ENCODE assay signal across 8 mouse cellular contexts in the genomic region with DNA sequence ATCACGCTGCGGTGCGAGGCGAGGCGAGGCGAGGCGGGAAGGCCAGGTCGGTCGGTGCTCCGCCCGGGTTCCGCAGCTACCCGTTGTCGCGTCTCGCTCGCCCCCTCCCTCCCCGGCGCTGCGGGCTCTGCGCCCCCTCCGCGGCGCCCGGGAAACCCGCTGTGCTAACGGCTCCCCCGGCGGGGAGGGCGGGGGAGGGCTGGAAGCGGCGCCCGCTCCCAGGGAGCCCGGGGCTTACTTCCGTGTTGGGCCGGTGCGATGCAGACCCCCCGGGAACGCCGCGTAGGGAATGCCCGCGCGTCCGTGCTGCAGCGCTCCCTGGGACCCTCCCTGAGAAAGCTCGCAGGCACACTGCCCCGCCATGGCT. TPM values are rescaled to one million over a fixed set of nuclear protein-coding genes. Genes with fewer than 3 reads are reported as not detected.
A peak's percentile ranks its signal among the peaks of the same experiment; 100 is the strongest.
DNase-seq lines count a peak whose midpoint lies in the region; ATAC-seq and TF ChIP-seq lines count a peak whose summit lies in the region.

No protein-coding gene starts in this region.

- TF ChIP-seq CTCF in cerebellum, adult 2 months (IDR thresholded peaks at IDR 0.05; ENCODE audit: borderline replicate concordance, insufficient read depth, low read depth, low read length): no peak

- H3K27ac ChIP-seq in cerebellum, adult 2 months (ENCODE audit: insufficient read depth, low read length): peak overlapping the region; percentile 73
- peak overlapping the region; percentile 98 for H3K27ac ChIP-seq in forebrain, embryonic 15.5 days (replicated peaks)
- H3K27ac ChIP-seq in liver, embryonic 16.5 days (ENCODE audit: low read length): peak overlapping the region; percentile 97

- no peaks in the 10 kb centered on the region for H3K27me3 ChIP-seq in cerebellum, adult 2 months (ENCODE audit: control insufficient read depth, insufficient read depth, low read length)
- no peaks in the 10 kb centered on the region for H3K27me3 ChIP-seq in forebrain, embryonic 15.5 days
- no peaks in the 10 kb centered on the region for H3K27me3 ChIP-seq in liver, embryonic 16.5 days (ENCODE audit: control insufficient read depth, insufficient read depth, low read depth, low read length)

- WGBS in cerebellum, adult 2 months: under 1% methylated on average over 47 of the region's 48 CpGs
- WGBS in forebrain, embryonic 15.5 days: under 1% methylated on average over 43 of the region's 48 CpGs
- under 1% methylated on average over 40 of the region's 48 CpGs for WGBS in liver, embryonic 16.5 days (ENCODE audit: insufficient replicate concordance)

- peak overlapping the region; percentile 53 for H3K4me2 ChIP-seq in forebrain, embryonic 15.5 days (replicated peaks)
- peak overlapping the region; percentile 73 for H3K4me2 ChIP-seq in liver, embryonic 16.5 days (ENCODE audit: low read depth, low read length)

- DNase-seq in cerebellum, adult 2 months: no peak
- DNase-seq in cerebellum, postnatal 10 days: no peak
- DNase-seq in thymus, postnatal 0 days (ENCODE audit: low spot score): peak; percentile 89
- no peak for DNase-seq in retina, embryonic 14.5 days (ENCODE audit: low spot score)
- DNase-seq in layer of hippocampus, postnatal 14 days (ENCODE audit: low spot score in 2 of 2): no peak

- peak; percentile 34 for ATAC-seq in CD4-positive, CD25-positive, alpha-beta regulatory T cell, adult 4 months
- ATAC-seq in forebrain, embryonic 15.5 days (replicated peaks): no peak; the same call in 1 of the 2 replicates
- ATAC-seq in liver, embryonic 16.5 days (ENCODE audit: low read depth): peak; percentile 16; the same call in 1 of the 2 replicates

- H3K4me3 ChIP-seq in cerebellum, adult 2 months (replicated peaks; ENCODE audit: insufficient read depth, low read depth, low read length): peak overlapping the region; percentile 81
- H3K4me3 ChIP-seq in forebrain, embryonic 15.5 days: peak overlapping the region; percentile 95
- peak overlapping the region; percentile 86 for H3K4me3 ChIP-seq in liver, embryonic 16.5 days (ENCODE audit: low read depth, low read length)

- no peaks in the 10 kb centered on the region for H3K9me3 ChIP-seq in forebrain, embryonic 15.5 days
- no peaks in the 10 kb centered on the region for H3K9me3 ChIP-seq in liver, embryonic 16.5 days (replicated peaks; ENCODE audit: control insufficient read depth, low read length)

- no peak for TF ChIP-seq POLR2A in cerebellum, adult 2 months (IDR thresholded peaks at IDR 0.05; ENCODE audit: borderline replicate concordance, insufficient read depth, low read length)

- peaks cover 11% of the 10 kb centered on the region for H3K36me3 ChIP-seq in forebrain, embryonic 15.5 days
- H3K36me3 ChIP-seq in liver, embryonic 16.5 days (ENCODE audit: control insufficient read depth, insufficient read depth): peaks cover 15% of the 10 kb centered on the region

- no peaks in the 10 kb centered on the region for H3K4me1 ChIP-seq in cerebellum, adult 2 months (ENCODE audit: control insufficient read depth, insufficient read depth, low read length)
- peaks cover 20% of the 10 kb centered on the region for H3K4me1 ChIP-seq in forebrain, embryonic 15.5 days
- peaks cover 19% of the 10 kb centered on the region for H3K4me1 ChIP-seq in liver, embryonic 16.5 days (ENCODE audit: control insufficient read depth, low read depth, low read length)

- peak overlapping the region; percentile 99 for H3K9ac ChIP-seq in forebrain, embryonic 15.5 days (replicated peaks)
- H3K9ac ChIP-seq in liver, embryonic 16.5 days (ENCODE audit: low read depth, low read length): peak overlapping the region; percentile 100

RNA-seq across cellular contexts. Expression of gene Hnrnpk, which starts 0.4 kb away (rescaled TPM):
- polyA plus RNA-seq in cerebellum, adult 2 months (2012; rRNA removed): 385 and 442 TPM in 2 replicates
- polyA plus RNA-seq in CD4-positive, CD25-positive, alpha-beta regulatory T cell, adult 4 months (2017; shearing (Covaris generic)): 1,000 to 10,000 TPM; 2,078 to 2,363 TPM
- 1,957 and 1,973 TPM in 2 replicates for polyA plus RNA-seq in forebrain, embryonic 15.5 days (2015; fragmentation: Nextera tagmentation; extraction: Ambion mirVana)
- 554 and 582 TPM in 2 replicates for polyA plus RNA-seq in liver, embryonic 16.5 days (2015; fragmentation: Nextera tagmentation; extraction: Ambion mirVana)
- polyA plus RNA-seq in thymus, postnatal 0 days (2015; fragmentation: Nextera tagmentation; extraction: Ambion mirVana): 1,350 and 1,444 TPM in 2 replicates
- total RNA-seq in layer of hippocampus, postnatal 14 days (2021): 100 to 1,000 TPM; 716 to 724 TPM

RNA-seq across cellular contexts. Expression of gene Rmi1, which starts 0.7 kb away (rescaled TPM):
- 15.6 and 16.8 TPM in 2 replicates for polyA plus RNA-seq in cerebellum, adult 2 months (2012; rRNA removed)
- polyA plus RNA-seq in CD4-positive, CD25-positive, alpha-beta regulatory T cell, adult 4 months (2017; shearing (Covaris generic)): 10 to 100 TPM; 21.0 to 23.5 TPM
- polyA plus RNA-seq in forebrain, embryonic 15.5 days (2015; fragmentation: Nextera tagmentation; extraction: Ambion mirVana): 23.1 and 23.4 TPM in 2 replicates
- 11.9 and 13.1 TPM in 2 replicates for polyA plus RNA-seq in liver, embryonic 16.5 days (2015; fragmentation: Nextera tagmentation; extraction: Ambion mirVana)
- 28.5 and 30.5 TPM in 2 replicates for polyA plus RNA-seq in thymus, postnatal 0 days (2015; fragmentation: Nextera tagmentation; extraction: Ambion mirVana)
- 10 to 100 TPM; 16.3 to 16.6 TPM for total RNA-seq in layer of hippocampus, postnatal 14 days (2021)

RNA-seq across cellular contexts. Expression of gene 2210016F16Rik, which starts 17.7 kb away (rescaled TPM):
- polyA plus RNA-seq in cerebellum, adult 2 months (2012; rRNA removed): 8.5 and 9.8 TPM in 2 replicates
- 10 to 100 TPM; 11.7 to 15.1 TPM for polyA plus RNA-seq in CD4-positive, CD25-positive, alpha-beta regulatory T cell, adult 4 months (2017; shearing (Covaris generic))
- 20.5 and 21.1 TPM in 2 replicates for polyA plus RNA-seq in forebrain, embryonic 15.5 days (2015; fragmentation: Nextera tagmentation; extraction: Ambion mirVana)
- polyA plus RNA-seq in liver, embryonic 16.5 days (2015; fragmentation: Nextera tagmentation; extraction: Ambion mirVana): 15.0 and 15.6 TPM in 2 replicates
- polyA plus RNA-seq in thymus, postnatal 0 days (2015; fragmentation: Nextera tagmentation; extraction: Ambion mirVana): 45.1 and 45.6 TPM in 2 replicates
- total RNA-seq in layer of hippocampus, postnatal 14 days (2021): 1 to 10 TPM; 5.7 to 6.3 TPM

RNA-seq across cellular contexts. Expression of gene Kif27, which starts 43.8 kb away (rescaled TPM):
- 0.47 and 0.59 TPM in 2 replicates for polyA plus RNA-seq in cerebellum, adult 2 months (2012; rRNA removed)
- not detected for polyA plus RNA-seq in CD4-positive, CD25-positive, alpha-beta regulatory T cell, adult 4 months (2017; shearing (Covaris generic))
- polyA plus RNA-seq in forebrain, embryonic 15.5 days (2015; fragmentation: Nextera tagmentation; extraction: Ambion mirVana): 1.5 and 1.6 TPM in 2 replicates
- 0.02 and 0.04 TPM in 2 replicates for polyA plus RNA-seq in liver, embryonic 16.5 days (2015; fragmentation: Nextera tagmentation; extraction: Ambion mirVana)
- polyA plus RNA-seq in thymus, postnatal 0 days (2015; fragmentation: Nextera tagmentation; extraction: Ambion mirVana): 0.04 and 0.09 TPM in 2 replicates
- total RNA-seq in layer of hippocampus, postnatal 14 days (2021): 1 to 10 TPM; 2.0 to 3.6 TPM
